Mouse (Mus musculus): ENCODE results near the gene Umad1. TPM values are rescaled to one million over a fixed set of nuclear protein-coding genes. Genes with fewer than 3 reads are reported as not detected.

The Umad1 gene
- polyA plus RNA-seq (2016; fragmentation: Nextera tagmentation; extraction: Ambion mirVana): 22.0 and 23.8 TPM in 2 replicates

GRCm38 (mm10) chr6:8259004-8259666 lies at the start of gene Umad1, which contains the start of the genes Rpa3 and Gm45062:
Umad1 (plus strand) TSS chr6:8259288.
Rpa3 (minus strand) TSS chr6:8259173.
Gm45062 (plus strand) TSS chr6:8259450.
- WGBS: under 1% methylated on average over 63 of the region's 64 CpGs
- Histone ChIP-seq H3K4me1 (peaks cover 20% of the 10 kb centered on the region), H3K36me3 (peaks cover 18% of the 10 kb centered on the region), H3K27me3 (ENCODE audit: low read depth, poor library complexity, severe bottlenecking) (no peaks in the 10 kb centered on the region), H3K9me3 (replicated peaks) (no peaks in the 10 kb centered on the region), H3K27ac (replicated peaks) (peak within 1 kb of the TSS; percentile 90), H3K4me3 (peak within 1 kb of the TSS; percentile 87)
- peak; percentile 97 for DNase-seq (ENCODE audit: low spot score)

GRCm38 (mm10) chr6:8209866-8210186 lies 49.3 kb upstream of the Umad1 start:
- no peaks in the 10 kb centered on the region for H3K9me3 ChIP-seq (replicated peaks)
- 16% methylated on average over 10 of the region's 10 CpGs for WGBS
- no peaks in the 10 kb centered on the region for H3K27me3 ChIP-seq (ENCODE audit: low read depth, poor library complexity, severe bottlenecking)
- H3K27ac ChIP-seq (replicated peaks): peak overlapping the region; percentile 97
- peaks cover 11% of the 10 kb centered on the region for H3K4me1 ChIP-seq
- H3K36me3 ChIP-seq: peaks cover 18% of the 10 kb centered on the region
- peak overlapping the region; percentile 79 for H3K4me3 ChIP-seq
- no peak for DNase-seq (ENCODE audit: low spot score)

DNA sequence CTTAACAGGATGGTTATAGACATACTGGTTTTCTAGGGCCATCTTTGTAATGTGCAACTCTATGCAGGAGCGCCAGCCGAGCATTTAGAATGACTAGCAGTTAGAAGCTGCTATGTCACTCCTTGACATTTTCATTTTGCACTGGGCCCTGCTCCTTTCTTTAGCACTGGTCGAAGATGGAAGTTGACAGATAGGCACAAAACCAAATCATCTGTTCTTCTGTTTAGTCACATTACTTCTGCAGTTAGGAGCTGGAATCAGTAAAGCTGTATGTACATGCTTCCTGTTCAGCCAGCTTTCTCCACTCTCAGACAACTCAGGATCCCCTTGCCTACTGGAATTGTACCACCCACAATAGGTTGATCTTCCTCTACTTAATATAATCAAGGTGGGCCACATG lies 48.4 kb upstream of the Umad1 start:
- WGBS: 88% methylated on average over 3 of the region's 3 CpGs
- Histone ChIP-seq H3K27ac (replicated peaks) (no peak overlapping the region), H3K27me3 (ENCODE audit: low read depth, poor library complexity, severe bottlenecking) (no peaks in the 10 kb centered on the region), H3K4me1 (peaks cover 11% of the 10 kb centered on the region), H3K36me3 (peaks cover 26% of the 10 kb centered on the region), H3K4me3 (peak overlapping the region; percentile 79; the same call in 1 of the 2 replicates), H3K9me3 (replicated peaks) (no peaks in the 10 kb centered on the region)
- no peak for DNase-seq (ENCODE audit: low spot score)

GRCm38 (mm10) chr6:8227035-8227434 lies 32.1 kb upstream of the Umad1 start:
- H3K27me3 ChIP-seq (ENCODE audit: low read depth, poor library complexity, severe bottlenecking): no peaks in the 10 kb centered on the region
- WGBS: 87% methylated on average over 3 of the region's 3 CpGs
- DNase-seq (ENCODE audit: low spot score): no peak
- no peak overlapping the region for H3K27ac ChIP-seq (replicated peaks)
- H3K4me3 ChIP-seq: no peak overlapping the region
- no peaks in the 10 kb centered on the region for H3K4me1 ChIP-seq
- peaks cover 46% of the 10 kb centered on the region for H3K36me3 ChIP-seq
- H3K9me3 ChIP-seq (replicated peaks): no peaks in the 10 kb centered on the region

DNA sequence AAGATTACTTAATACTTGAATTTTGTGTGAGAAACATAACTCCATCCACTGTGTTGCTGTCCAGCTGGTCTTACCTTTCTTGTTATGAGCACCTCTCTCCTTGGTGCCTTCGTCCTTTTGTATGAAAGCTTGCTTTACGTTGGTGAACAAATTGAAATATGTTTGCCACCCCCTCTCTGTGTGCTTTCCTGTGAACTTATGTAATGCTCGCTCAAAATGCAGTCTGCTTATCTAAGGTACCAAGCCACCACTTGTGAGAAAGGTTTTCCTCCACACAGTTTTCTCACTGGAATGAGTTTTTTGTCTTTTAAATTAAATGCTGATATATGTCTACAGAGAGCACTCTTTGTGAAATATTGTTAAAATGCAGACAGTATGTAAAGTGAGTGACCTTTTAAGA lies 30.5 kb upstream of the Umad1 start:
- Histone ChIP-seq H3K4me1 (no peaks in the 10 kb centered on the region), H3K27ac (replicated peaks) (no peak overlapping the region), H3K36me3 (peaks cover 57% of the 10 kb centered on the region), H3K27me3 (ENCODE audit: low read depth, poor library complexity, severe bottlenecking) (no peaks in the 10 kb centered on the region), H3K9me3 (replicated peaks) (no peaks in the 10 kb centered on the region), H3K4me3 (no peak overlapping the region)
- 91% methylated on average over 3 of the region's 3 CpGs for WGBS
- no peak for DNase-seq (ENCODE audit: low spot score)

DNA sequence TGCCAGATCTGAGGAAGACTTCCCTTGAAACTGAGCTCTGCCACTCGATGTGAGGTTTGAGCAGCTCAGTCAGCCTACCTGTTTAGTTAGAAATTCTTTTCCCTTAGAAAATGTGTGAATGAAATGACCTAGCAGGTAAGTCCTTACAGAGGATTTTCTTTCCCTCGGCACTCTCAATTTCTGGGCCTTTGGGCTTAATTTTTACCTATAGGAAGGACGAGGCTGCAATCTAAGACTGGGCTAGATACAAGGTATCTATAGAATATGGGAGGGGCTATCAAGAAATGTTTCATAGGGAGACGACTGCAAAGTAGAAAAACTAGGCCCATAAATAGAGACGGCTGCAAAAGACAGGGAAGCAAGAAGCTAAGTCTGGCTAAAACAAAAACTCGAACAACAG lies 772 bp upstream of the Umad1 start:
- H3K27ac ChIP-seq (replicated peaks): peak overlapping the region; percentile 90
- WGBS: 15% methylated on average over 6 of the region's 6 CpGs
- peaks cover 20% of the 10 kb centered on the region for H3K4me1 ChIP-seq
- H3K9me3 ChIP-seq (replicated peaks): no peaks in the 10 kb centered on the region
- H3K4me3 ChIP-seq: peak overlapping the region; percentile 87
- no peak for DNase-seq (ENCODE audit: low spot score)
- H3K36me3 ChIP-seq: peaks cover 27% of the 10 kb centered on the region
- no peaks in the 10 kb centered on the region for H3K27me3 ChIP-seq (ENCODE audit: low read depth, poor library complexity, severe bottlenecking)

DNA sequence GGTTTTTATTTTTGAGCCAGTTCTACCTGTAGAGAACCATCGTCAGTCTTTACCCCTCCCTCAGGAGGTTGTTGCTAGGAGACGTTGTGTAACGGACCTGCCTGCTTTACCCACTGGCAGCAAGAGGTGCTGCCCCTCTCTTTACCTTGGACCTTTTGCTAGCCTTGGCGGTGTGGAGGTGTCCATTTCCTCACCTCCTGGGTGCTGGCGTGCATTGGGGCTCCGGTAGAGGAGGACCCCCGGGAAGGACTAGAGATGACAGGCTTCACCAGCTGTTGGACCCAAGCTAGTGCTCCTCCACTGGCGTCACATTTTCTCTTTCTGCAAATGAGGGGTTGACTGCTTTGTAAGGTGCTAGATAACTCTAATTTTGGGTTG lies 568 bp downstream of the Umad1 start:
- peak overlapping the region; percentile 87 for H3K27ac ChIP-seq (replicated peaks)
- no peaks in the 10 kb centered on the region for H3K27me3 ChIP-seq (ENCODE audit: low read depth, poor library complexity, severe bottlenecking)
- no peak for DNase-seq (ENCODE audit: low spot score)
- H3K4me1 ChIP-seq: peaks cover 20% of the 10 kb centered on the region
- peaks cover 14% of the 10 kb centered on the region for H3K36me3 ChIP-seq
- WGBS: 0% methylated on average over 8 of the region's 8 CpGs
- H3K9me3 ChIP-seq (replicated peaks): no peaks in the 10 kb centered on the region
- H3K4me3 ChIP-seq: peak overlapping the region; percentile 87

- Histone ChIP-seq H3K4me3 (no peak overlapping the region), H3K27me3 (ENCODE audit: low read depth, poor library complexity, severe bottlenecking) (no peaks in the 10 kb centered on the region), H3K9me3 (replicated peaks) (no peaks in the 10 kb centered on the region), H3K27ac (replicated peaks) (no peak overlapping the region), H3K36me3 (peaks cover 14% of the 10 kb centered on the region), H3K4me1 (0 out of 2 replicates have a peak, but pooled peaks cover 2% of the 10 kb centered on the region)
- WGBS: 93% methylated on average over 3 of the region's 3 CpGs
- DNase-seq (ENCODE audit: low spot score): no peak
Observed at GRCm38 (mm10) chr6:8271047-8271446, 12.0 kb downstream of the Umad1 start.

- 40% methylated on average over 6 of the region's 6 CpGs for WGBS
- H3K4me3 ChIP-seq: no peak overlapping the region
- H3K27ac ChIP-seq (replicated peaks): no peak overlapping the region
- DNase-seq (ENCODE audit: low spot score): peak; percentile 50
- peaks cover 16% of the 10 kb centered on the region for H3K36me3 ChIP-seq
- H3K9me3 ChIP-seq (replicated peaks): no peaks in the 10 kb centered on the region
- no peaks in the 10 kb centered on the region for H3K27me3 ChIP-seq (ENCODE audit: low read depth, poor library complexity, severe bottlenecking)
- 0 out of 2 replicates have a peak, but pooled peaks cover 2% of the 10 kb centered on the region for H3K4me1 ChIP-seq
Observed at GRCm38 (mm10) chr6:8274387-8275054, 15.4 kb downstream of the Umad1 start.

GRCm38 (mm10) chr6:8275098-8275497 lies 16.0 kb downstream of the Umad1 start:
- no peaks in the 10 kb centered on the region for H3K9me3 ChIP-seq (replicated peaks)
- WGBS: 7% methylated on average over 1 of the region's 1 CpGs
- no peak for DNase-seq (ENCODE audit: low spot score)

GRCm38 (mm10) chr6:8276431-8276830 lies 17.3 kb downstream of the Umad1 start:
- H3K4me3 ChIP-seq: no peak overlapping the region
- peaks cover 11% of the 10 kb centered on the region; the same call in 1 of the 2 replicates for H3K36me3 ChIP-seq
- no peaks in the 10 kb centered on the region for H3K27me3 ChIP-seq (ENCODE audit: low read depth, poor library complexity, severe bottlenecking)
- WGBS: 87% methylated on average over 4 of the region's 4 CpGs
- H3K4me1 ChIP-seq: 0 out of 2 replicates have a peak, but pooled peaks cover 2% of the 10 kb centered on the region
- H3K27ac ChIP-seq (replicated peaks): no peak overlapping the region
- no peaks in the 10 kb centered on the region for H3K9me3 ChIP-seq (replicated peaks)
- DNase-seq (ENCODE audit: low spot score): no peak

More at GRCm38 (mm10) chr6:8275098-8275497, 16.0 kb downstream of the Umad1 start:
- Histone ChIP-seq H3K27ac (replicated peaks) (no peak overlapping the region), H3K4me1 (0 out of 2 replicates have a peak, but pooled peaks cover 2% of the 10 kb centered on the region), H3K27me3 (ENCODE audit: low read depth, poor library complexity, severe bottlenecking) (no peaks in the 10 kb centered on the region), H3K36me3 (peaks cover 16% of the 10 kb centered on the region), H3K4me3 (no peak overlapping the region)

- WGBS: 72% methylated on average over 5 of the region's 5 CpGs
- H3K27me3 ChIP-seq (ENCODE audit: low read depth, poor library complexity, severe bottlenecking): no peaks in the 10 kb centered on the region
- H3K9me3 ChIP-seq (replicated peaks): no peaks in the 10 kb centered on the region
- DNase-seq (ENCODE audit: low spot score): no peak
- H3K4me3 ChIP-seq: no peak overlapping the region
- peaks cover 2% of the 10 kb centered on the region; the same call in 1 of the 2 replicates for H3K36me3 ChIP-seq
- H3K27ac ChIP-seq (replicated peaks): no peak overlapping the region
- 0 out of 2 replicates have a peak, but pooled peaks cover 2% of the 10 kb centered on the region for H3K4me1 ChIP-seq
Observed at GRCm38 (mm10) chr6:8278426-8279002, 19.4 kb downstream of the Umad1 start.

GRCm38 (mm10) chr6:8283255-8283654 lies 24.2 kb downstream of the Umad1 start:
- H3K4me1 ChIP-seq: no peaks in the 10 kb centered on the region
- H3K27ac ChIP-seq (replicated peaks): no peak overlapping the region
- H3K27me3 ChIP-seq (ENCODE audit: low read depth, poor library complexity, severe bottlenecking): no peaks in the 10 kb centered on the region
- WGBS: 93% methylated on average over 4 of the region's 4 CpGs
- H3K4me3 ChIP-seq: no peak overlapping the region
- no peaks in the 10 kb centered on the region for H3K9me3 ChIP-seq (replicated peaks)
- no peak for DNase-seq (ENCODE audit: low spot score)
- peaks cover 2% of the 10 kb centered on the region; the same call in 1 of the 2 replicates for H3K36me3 ChIP-seq
